Mouse (Mus musculus) myocyte (in vitro differentiated cells): ENCODE results near the gene Plekhm3.

ENCODE experiments used
- MYOG ChIP-seq, 3 experiments: IDR thresholded peaks; one replicate each; pipeline ENCODE4 v1.6.1; 2011; ENCODE audit warnings: control low read depth in 2 of 3, low read depth in 2 of 3, mild to moderate bottlenecking in 2 of 3; ENCODE audit not compliant: insufficient read length in 2 of 3, control insufficient read depth in 1 of 3, insufficient read depth in 1 of 3
- POLR2A ChIP-seq: IDR thresholded peaks from one replicate; pipeline ENCODE4 v1.6.1; 2011; ENCODE audit warnings: low read depth, mild to moderate bottlenecking, control low read depth, moderate library complexity; ENCODE audit not compliant: insufficient read length
- SRF ChIP-seq: IDR thresholded peaks from one replicate; pipeline ENCODE4 v1.6.1; 2011; ENCODE audit warnings: low read depth; ENCODE audit not compliant: control insufficient read depth, insufficient read length
- TCF12 ChIP-seq: IDR thresholded peaks from one replicate; pipeline ENCODE4 v1.6.1; 2011; ENCODE audit warnings: mild to moderate bottlenecking, control low read depth; ENCODE audit not compliant: poor library complexity, insufficient read depth, severe bottlenecking
- TCF3 ChIP-seq: IDR thresholded peaks from one replicate; pipeline ENCODE4 v1.6.1; 2011; ENCODE audit warnings: low read depth, control low read depth; ENCODE audit not compliant: insufficient read length

DNA sequence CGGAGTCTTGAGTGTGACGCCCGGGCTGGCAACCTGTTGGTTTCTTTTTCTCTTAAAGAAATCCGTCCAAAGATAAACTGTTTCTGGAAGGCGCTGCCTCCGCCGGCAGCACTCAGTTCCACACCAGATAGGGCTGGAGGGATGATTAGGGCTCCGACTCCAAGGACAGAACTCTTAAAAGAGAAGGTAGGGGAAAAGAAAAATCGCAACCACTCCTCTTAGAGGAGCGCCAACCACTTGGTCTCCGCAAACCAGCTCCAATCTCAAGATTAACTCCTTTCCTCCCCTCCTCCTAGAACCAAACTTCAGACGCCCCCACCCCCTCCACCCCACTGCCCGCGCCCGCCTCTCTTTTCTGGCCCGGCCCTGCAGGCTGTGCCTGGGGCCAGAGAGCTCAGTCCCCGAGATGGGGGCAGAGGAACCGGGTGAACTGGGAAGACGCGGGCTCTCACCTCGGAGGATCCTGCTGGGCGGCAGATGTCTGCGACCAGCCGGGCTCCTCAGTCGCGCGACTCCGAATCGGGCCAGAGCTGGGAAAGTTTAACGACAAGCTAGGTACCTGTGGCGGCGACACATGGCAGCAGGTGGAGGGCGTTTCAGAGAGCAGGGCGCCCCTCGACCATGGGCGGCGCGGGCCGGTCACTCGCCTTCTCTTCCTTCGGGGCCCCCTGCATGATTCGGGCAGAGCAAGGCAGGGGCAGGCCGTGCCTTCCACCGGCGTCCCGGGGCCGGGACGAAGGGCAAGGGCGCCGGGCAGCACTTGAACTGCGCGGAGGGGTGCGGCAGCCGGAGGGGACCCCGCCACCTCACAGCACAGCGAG, 219.7 kb downstream of the Plekhm3 start:
- TF ChIP-seq POLR2A (no peak), TCF3 (no peak), MYOG (IDR thresholded peaks at IDR 0.05; ENCODE audit: control insufficient read depth in 1 of 3, insufficient read depth in 1 of 3, insufficient read length in 2 of 3, low read depth in 2 of 3) (no peak), TCF12 (no peak), SRF (no peak)
